Mouse (Mus musculus): Measurements from ENCODE around the gene B3galt4.
"Not testable (repeated sequence)": the region's sequence is repeated elsewhere in the genome, so short reads cannot be mapped to it uniquely, and the experiment has no call there.

- not testable (repeated sequence) for TF ChIP-seq CTCF (conservative IDR thresholded peaks at IDR 0.05; ENCODE audit: insufficient read depth, insufficient read length, low read depth, low read length); POLR2A (IDR thresholded peaks at IDR 0.05; ENCODE audit: low read depth, low read length)
These were observed 47.4 kb upstream of the B3galt4 start for GRCm38 (mm10) chr17:33998697-33999096.
